In genomic region chr17:35517526-35517925, GRCm38 (mm10) we compare ENCODE assay signal across 1 mouse cellular context.
TF ChIP-seq lines count a peak whose summit lies in the region.

No protein-coding gene starts in this region.

TF ChIP-seq in MEL, 35 proteins besides CTCF, POLR2A, EP300 and RAD21:
- TF ChIP-seq GATA1 (IDR thresholded peaks at IDR 0.05; ENCODE audit: low read depth, low read length), result no peak
- no peak for TF ChIP-seq NELFE (IDR thresholded peaks at IDR 0.05; ENCODE audit: low read depth, low read length)
- no peak for TF ChIP-seq USF2 (IDR thresholded peaks at IDR 0.05; ENCODE audit: borderline replicate concordance in 1 of 2, insufficient read depth in 1 of 2, low read depth in 1 of 2, low read length in 2 of 2)
- no peak for TF ChIP-seq ZKSCAN1 (IDR thresholded peaks at IDR 0.05; ENCODE audit: low read depth, low read length)
- no peak for TF ChIP-seq POLR2AphosphoS5 (IDR thresholded peaks at IDR 0.05; ENCODE audit: borderline replicate concordance, low read depth, low read length)
- no peak for TF ChIP-seq HCFC1 (IDR thresholded peaks at IDR 0.05; ENCODE audit: low read depth, low read length)
- TF ChIP-seq RCOR1 (IDR thresholded peaks at IDR 0.05; ENCODE audit: low read depth, low read length), result no peak
- no peak for TF ChIP-seq ZNF384 (IDR thresholded peaks at IDR 0.05; ENCODE audit: low read depth, low read length)
- no peak for TF ChIP-seq MXI1 (IDR thresholded peaks at IDR 0.05; ENCODE audit: low read depth, low read length)
- TF ChIP-seq CHD2 (IDR thresholded peaks at IDR 0.05; ENCODE audit: low read length), result no peak
- no peak for TF ChIP-seq TCF12 (IDR thresholded peaks at IDR 0.05; ENCODE audit: low read depth, low read length)
- no peak for TF ChIP-seq SIN3A (IDR thresholded peaks at IDR 0.05; ENCODE audit: low read length)
- TF ChIP-seq POLR2AphosphoS2 (IDR thresholded peaks at IDR 0.05; ENCODE audit: low read length), result no peak
- no peak for TF ChIP-seq BHLHE40 (IDR thresholded peaks at IDR 0.05; ENCODE audit: borderline replicate concordance, low read depth, low read length)
- no peak for TF ChIP-seq ELF1 (IDR thresholded peaks at IDR 0.05; ENCODE audit: low read depth, low read length)
- TF ChIP-seq ZC3H11A (IDR thresholded peaks at IDR 0.05; ENCODE audit: low read depth, low read length), result no peak
- TF ChIP-seq NRF1 (IDR thresholded peaks at IDR 0.05; ENCODE audit: insufficient read depth, low read depth, low read length, poor library complexity, severe bottlenecking), result no peak
